Mouse (Mus musculus) adrenal gland, adult (tissue): ENCODE measurements around the gene Gm21981.

Experiments used
- DNase-seq, 2 experiments: peaks; one replicate each; pipeline ENCODE4 v3.0.0; 2022 to 2023; ENCODE audit warnings: low spot score in 1 of 2; ENCODE audit not compliant: inconsistent age in 2 of 2

Gene Gm21981

GRCm38 (mm10) chr17:47694442-47694502, at the start of gene Gm21981:
Gm21981 (minus strand) TSS chr17:47694455.
- DNase-seq: no peak

- DNase-seq: peak in 1 of 2 experiments; percentile 62
These were observed 48.9 kb upstream of the Gm21981 start for GRCm38 (mm10) chr17:47742991-47743734.

- peak in 1 of 2 experiments; percentile 28 for DNase-seq
These were observed 45.9 kb upstream of the Gm21981 start for GRCm38 (mm10) chr17:47740186-47740585.

- DNase-seq: peak in 1 of 2 experiments; percentile 33
These were observed 44.9 kb upstream of the Gm21981 start for GRCm38 (mm10) chr17:47738879-47739798.

GRCm38 (mm10) chr17:47738066-47738878, 44.0 kb upstream of the Gm21981 start:
- DNase-seq: peak; percentile 76 to 78

- DNase-seq: peak; percentile 95 to 98
These were observed 43.2 kb upstream of the Gm21981 start for GRCm38 (mm10) chr17:47737271-47738065.

- peak; percentile 97 to 99 for DNase-seq
These were observed 42.6 kb upstream of the Gm21981 start, which contains the start of gene Tfeb for GRCm38 (mm10) chr17:47736856-47737255. Tfeb (plus strand) TSS chr17:47737030.

GRCm38 (mm10) chr17:47735553-47736100, 41.4 kb upstream of the Gm21981 start:
- no peak for DNase-seq

GRCm38 (mm10) chr17:47730633-47731575, 36.6 kb upstream of the Gm21981 start:
- DNase-seq: no peak

GRCm38 (mm10) chr17:47726566-47726965, 32.3 kb upstream of the Gm21981 start, which contains the start of gene Pgc:
Pgc (plus strand) TSS chr17:47726842.
- DNase-seq: no peak

GRCm38 (mm10) chr17:47721183-47721582, 26.9 kb upstream of the Gm21981 start:
- no peak for DNase-seq

- no peak for DNase-seq
These were observed 20.8 kb upstream of the Gm21981 start for GRCm38 (mm10) chr17:47715037-47715436.

- no peak for DNase-seq
These were observed 18.8 kb upstream of the Gm21981 start for GRCm38 (mm10) chr17:47712889-47713571.

- no peak for DNase-seq
These were observed 17.6 kb upstream of the Gm21981 start for GRCm38 (mm10) chr17:47711883-47712282.

GRCm38 (mm10) chr17:47710036-47710435, 15.8 kb upstream of the Gm21981 start:
- no peak for DNase-seq

- no peak for DNase-seq
These were observed 14.7 kb upstream of the Gm21981 start for GRCm38 (mm10) chr17:47708972-47709371.

- DNase-seq: no peak
These were observed 13.7 kb upstream of the Gm21981 start for GRCm38 (mm10) chr17:47707961-47708360.

- DNase-seq: no peak
These were observed 11.9 kb upstream of the Gm21981 start for GRCm38 (mm10) chr17:47706196-47706595.

GRCm38 (mm10) chr17:47704692-47705091, 10.4 kb upstream of the Gm21981 start:
- DNase-seq: no peak
